Mouse (Mus musculus) hindbrain, embryonic 11.5 days (tissue): ENCODE measurements around the gene Vps4b. TPM values are rescaled to one million over a fixed set of nuclear protein-coding genes. Genes with fewer than 3 reads are reported as not detected.
"Not testable (repeated sequence)": the region's sequence is repeated elsewhere in the genome, so short reads cannot be mapped to it uniquely, and the experiment has no call there.

ENCODE experiments used
- ATAC-seq: fragments of 200-750 bp; cut with Nextera tagmentation; 2 replicates; pipeline ENCODE4 v1.8.0; 2017; ENCODE audit warnings: mild to moderate bottlenecking, moderate TSS enrichment, moderate library complexity; ENCODE audit not compliant: low FRiP score
- DNase-seq: peaks from one replicate; pipeline ENCODE4 v3.0.0-alpha.2; 2015; ENCODE audit warnings: low spot score
- H3K27ac ChIP-seq: fragments of 300-500 bp; sonication (generic); 2 replicates; pipeline ENCODE4 v1.5.1; 2014; ENCODE audit warnings: mild to moderate bottlenecking, low read depth, low read length
- H3K27me3 ChIP-seq: fragments of 300-500 bp; sonication (generic); 2 replicates; pipeline ENCODE4 v1.6.1; 2014; ENCODE audit warnings: mild to moderate bottlenecking, low read length, moderate library complexity, mixed read lengths; ENCODE audit not compliant: control insufficient read depth, insufficient read depth
- H3K36me3 ChIP-seq: fragments of 300-500 bp; sonication (generic); 2 replicates; pipeline ENCODE4 v1.6.1; 2014; ENCODE audit warnings: mild to moderate bottlenecking, low read length, moderate library complexity, mixed read lengths; ENCODE audit not compliant: control insufficient read depth, insufficient read depth
- H3K4me1 ChIP-seq: fragments of 300-500 bp; sonication (generic); replicated peaks from 2 replicates; pipeline ENCODE4 v1.6.1; 2014; ENCODE audit warnings: low read length, mixed read lengths; ENCODE audit not compliant: control insufficient read depth, insufficient read depth
- H3K4me2 ChIP-seq: fragments of 300-500 bp; sonication (generic); replicated peaks from 2 replicates; pipeline ENCODE4 v1.6.1; 2014; ENCODE audit warnings: mild to moderate bottlenecking, low read depth, low read length
- H3K4me3 ChIP-seq: fragments of 300-500 bp; sonication (generic); 2 replicates; pipeline ENCODE4 v1.5.1; 2014; ENCODE audit warnings: low read depth, low read length
- H3K9ac ChIP-seq: fragments of 300-500 bp; sonication (generic); 2 replicates; pipeline ENCODE4 v1.6.1; 2014; ENCODE audit warnings: low read depth, low read length
- H3K9me3 ChIP-seq: fragments of 300-500 bp; sonication (generic); 2 replicates; pipeline ENCODE4 v1.6.1; 2016; ENCODE audit warnings: low read length; ENCODE audit not compliant: control insufficient read depth
- WGBS: fragments of 180-500 bp; shearing (Covaris S2); extraction: QIAGEN DNeasy Blood & Tissue Kit; methylation state at CpG from one replicate; pipeline ENCODE4 v1.1.7; 2014; 5-methylcytosine and 5-hydroxymethylcytosine counted together
- polyA plus RNA-seq: library from polyadenylated mRNA; unstranded; fragments of >200 nt; fragmentation: Nextera tagmentation; extraction: Ambion mirVana; gene quantifications from 2 replicates; pipeline ENCODE4 v1.2.1, GENCODE M21; 2014

Vps4b gene
- polyA plus RNA-seq, 1 experiment from 2014 or later = 70.7 TPM

- Histone ChIP-seq H3K27me3 (no peaks in the 10 kb centered on the region), H3K27ac (no peak overlapping the region), H3K9ac (no peak overlapping the region), H3K4me3 (no peak overlapping the region), H3K36me3 (no peaks in the 10 kb centered on the region), H3K9me3 (no peaks in the 10 kb centered on the region), H3K4me1 (no peaks in the 10 kb centered on the region), H3K4me2 (no peak overlapping the region)
- no peak for ATAC-seq
- no peak for DNase-seq
- WGBS = 96% methylated on average over 4 of the region's 4 CpGs
Observed at GRCm38 (mm10) chr1:106740735-106741134, 55.8 kb downstream of the Vps4b start.

- Histone ChIP-seq H3K9me3 (no peaks in the 10 kb centered on the region), H3K27ac (no peak overlapping the region), H3K9ac (no peak overlapping the region), H3K36me3 (no peaks in the 10 kb centered on the region), H3K4me1 (no peaks in the 10 kb centered on the region), H3K27me3 (no peaks in the 10 kb centered on the region), H3K4me2 (no peak overlapping the region), H3K4me3 (no peak overlapping the region)
- DNase-seq (no peak), ATAC-seq (no peak)
- WGBS = 92% methylated on average over 5 of the region's 5 CpGs
Observed at GRCm38 (mm10) chr1:106739810-106740209, 56.7 kb downstream of the Vps4b start.

GRCm38 (mm10) chr1:106738092-106738491 is 58.4 kb downstream of the Vps4b start:
- Histone ChIP-seq H3K9ac (no peak overlapping the region), H3K9me3 (no peaks in the 10 kb centered on the region), H3K36me3 (no peaks in the 10 kb centered on the region), H3K27ac (no peak overlapping the region), H3K4me2 (no peak overlapping the region), H3K4me1 (no peaks in the 10 kb centered on the region), H3K27me3 (no peaks in the 10 kb centered on the region), H3K4me3 (no peak overlapping the region)
- 0 out of 2 replicates have a peak, but pooled peaks have one; percentile 30 for ATAC-seq
- DNase-seq = peak; percentile 18
- WGBS = 91% methylated on average over 3 of the region's 3 CpGs

- H3K4me1 ChIP-seq = no peaks in the 10 kb centered on the region
- ATAC-seq (no peak), DNase-seq (no peak)
- H3K9ac ChIP-seq = no peak overlapping the region
- no peak overlapping the region for H3K4me3 ChIP-seq
- no peaks in the 10 kb centered on the region for H3K27me3 ChIP-seq
- no peaks in the 10 kb centered on the region for H3K9me3 ChIP-seq
- 94% methylated on average over 8 of the region's 8 CpGs for WGBS
- no peaks in the 10 kb centered on the region for H3K36me3 ChIP-seq
- H3K4me2 ChIP-seq = no peak overlapping the region
- H3K27ac ChIP-seq = no peak overlapping the region
Observed at GRCm38 (mm10) chr1:106736211-106736610, 60.3 kb downstream of the Vps4b start.

GRCm38 (mm10) chr1:106735586-106735985 is 60.9 kb downstream of the Vps4b start:
- WGBS = 76% methylated on average over 2 of the region's 2 CpGs
- ATAC-seq = no peak
- Histone ChIP-seq H3K4me2 (no peak overlapping the region), H3K27me3 (no peaks in the 10 kb centered on the region), H3K9me3 (no peaks in the 10 kb centered on the region), H3K36me3 (no peaks in the 10 kb centered on the region), H3K4me1 (no peaks in the 10 kb centered on the region), H3K4me3 (no peak overlapping the region), H3K27ac (no peak overlapping the region), H3K9ac (no peak overlapping the region)
- DNase-seq = peak; percentile 70

DNA sequence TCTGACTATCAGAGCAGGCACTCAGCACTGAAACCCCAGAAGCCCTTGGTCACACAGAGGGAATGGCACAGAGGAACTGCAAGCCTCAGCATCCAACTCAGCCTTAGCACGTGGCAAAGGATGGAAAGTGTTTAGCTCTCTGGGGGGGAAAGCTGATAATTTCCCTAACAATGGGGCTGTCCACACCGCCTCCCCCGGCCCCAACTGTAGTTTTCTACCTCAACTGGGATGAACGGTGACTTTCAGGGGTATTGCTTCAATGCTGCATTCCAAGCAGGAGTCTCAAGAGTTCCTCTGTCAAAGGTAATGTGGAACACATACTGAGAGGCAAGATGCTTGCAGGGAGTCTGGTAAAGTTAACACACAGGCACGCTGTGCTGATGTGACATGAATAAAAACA is 74.5 kb downstream of the Vps4b start:
- H3K27me3 ChIP-seq = no peaks in the 10 kb centered on the region
- H3K9me3 ChIP-seq = no peaks in the 10 kb centered on the region
- no peak overlapping the region for H3K27ac ChIP-seq
- 25% methylated on average over 5 of the region's 5 CpGs for WGBS
- H3K4me2 ChIP-seq = no peak overlapping the region
- no peak overlapping the region for H3K4me3 ChIP-seq
- H3K36me3 ChIP-seq = no peaks in the 10 kb centered on the region
- no peak overlapping the region for H3K9ac ChIP-seq
- DNase-seq (no peak), ATAC-seq (no peak)
- H3K4me1 ChIP-seq = no peaks in the 10 kb centered on the region

DNA sequence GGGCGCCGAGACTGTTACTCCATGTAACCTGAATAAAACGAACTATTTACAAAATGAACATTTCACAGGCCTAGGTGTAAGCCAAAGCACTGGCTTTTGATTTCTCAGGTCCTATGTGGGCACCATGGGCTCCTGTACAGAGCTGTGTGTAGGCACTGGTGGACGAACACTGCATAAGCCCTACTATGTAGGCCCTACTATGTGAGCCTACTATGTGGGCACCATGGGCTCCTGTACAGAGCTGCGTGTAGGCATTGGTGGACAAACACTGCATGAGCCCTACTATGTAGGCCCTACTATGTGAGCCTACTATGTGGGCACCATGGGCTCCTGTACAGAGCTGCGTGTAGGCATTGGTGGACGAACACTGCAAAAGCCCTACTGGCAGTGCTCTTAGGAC is 78.8 kb downstream of the Vps4b start:
- not testable (repeated sequence) for H3K4me3 ChIP-seq, H3K9me3 ChIP-seq, H3K36me3 ChIP-seq, H3K9ac ChIP-seq, DNase-seq, H3K4me2 ChIP-seq, H3K27me3 ChIP-seq, H3K4me1 ChIP-seq, H3K27ac ChIP-seq, ATAC-seq
- 79% methylated on average over 7 of the region's 7 CpGs for WGBS

- ATAC-seq = no peak
Observed at GRCm38 (mm10) chr1:106717071-106717601, 79.4 kb downstream of the Vps4b start.

GRCm38 (mm10) chr1:106716141-106716540 is 80.4 kb downstream of the Vps4b start:
- no peak overlapping the region for H3K27ac ChIP-seq
- no peak overlapping the region for H3K4me3 ChIP-seq
- H3K4me2 ChIP-seq = no peak overlapping the region
- DNase-seq (no peak), ATAC-seq (no peak)
- WGBS = 85% methylated on average over 3 of the region's 3 CpGs
- H3K9ac ChIP-seq = no peak overlapping the region
- H3K27me3 ChIP-seq = no peaks in the 10 kb centered on the region; the same call in 1 of the 2 replicates
- H3K9me3 ChIP-seq = no peaks in the 10 kb centered on the region
- no peaks in the 10 kb centered on the region; the same call in 1 of the 2 replicates for H3K4me1 ChIP-seq
- no peaks in the 10 kb centered on the region for H3K36me3 ChIP-seq

More at GRCm38 (mm10) chr1:106717071-106717601, 79.4 kb downstream of the Vps4b start:
- H3K27me3 ChIP-seq = no peaks in the 10 kb centered on the region; the same call in 1 of the 2 replicates
- H3K27ac ChIP-seq = no peak overlapping the region
- no peak overlapping the region for H3K9ac ChIP-seq
- H3K9me3 ChIP-seq = no peaks in the 10 kb centered on the region
- DNase-seq = peak; percentile 81
- H3K4me3 ChIP-seq = no peak overlapping the region
- H3K36me3 ChIP-seq = no peaks in the 10 kb centered on the region
- no peaks in the 10 kb centered on the region; the same call in 1 of the 2 replicates for H3K4me1 ChIP-seq
- H3K4me2 ChIP-seq = no peak overlapping the region
- WGBS = 34% methylated on average over 7 of the region's 7 CpGs
